Comparison of ENCODE assay signal across 10 mouse cellular contexts in genomic region chr2:163190004-163190441, GRCm38 (mm10). TPM values are rescaled to one million over a fixed set of nuclear protein-coding genes. Genes with fewer than 3 reads are reported as not detected.
A peak's percentile ranks its signal among the peaks of the same experiment; 100 is the strongest.
DNase-seq lines count a peak whose midpoint lies in the region; ATAC-seq and TF ChIP-seq lines count a peak whose summit lies in the region.
"Had no signal": no experiment of that assay in that cellular context is flagged by ENCODE, and none has a peak within 500 bp of the region (broad histone marks: within the 10 kb centered on the region; RNA-seq: fewer than 3 reads in every experiment).

No protein-coding gene starts in this region.

- peak overlapping the region; percentile 20; the same call in 1 of the 2 replicates for H3K4me3 ChIP-seq in forebrain, embryonic 10.5 days
- no peak overlapping the region for H3K4me3 ChIP-seq in forebrain, postnatal 0 days (ENCODE audit: low read depth, low read length)
- H3K4me3 ChIP-seq in neural tube, embryonic 15.5 days (replicated peaks) = no peak overlapping the region

- no peaks in the 10 kb centered on the region for H3K36me3 ChIP-seq in forebrain, embryonic 10.5 days (replicated peaks)
- no peaks in the 10 kb centered on the region for H3K36me3 ChIP-seq in forebrain, postnatal 0 days (ENCODE audit: insufficient read depth)
- H3K36me3 ChIP-seq in neural tube, embryonic 15.5 days = no peaks in the 10 kb centered on the region
- H3K36me3 ChIP-seq: G1E had no signal

- DNase-seq in forebrain, embryonic 10.5 days (ENCODE audit: extremely low spot score, low spot score) = peak; percentile 76
- DNase-seq in forebrain, postnatal 0 days = no peak
- DNase-seq in neural tube, embryonic 10.5 days (ENCODE audit: extremely low spot score, low spot score) = peak; percentile 45
- DNase-seq in mesoderm, embryonic 11.5 days (ENCODE audit: low read depth, low spot score) = peak; percentile 77
- no peak for DNase-seq in layer of hippocampus, postnatal 36 days
- DNase-seq in frontal cortex, postnatal 14 days (ENCODE audit: low spot score in 2 of 2) = no peak
- DNase-seq in right cerebral cortex, postnatal 14 days = no peak
- DNase-seq: gastrocnemius, postnatal 25 days had no signal

- peaks cover 78% of the 10 kb centered on the region for H3K4me1 ChIP-seq in forebrain, embryonic 10.5 days
- H3K4me1 ChIP-seq in forebrain, postnatal 0 days (ENCODE audit: insufficient read depth) = peaks cover 4% of the 10 kb centered on the region; the same call in 1 of the 2 replicates
- H3K4me1 ChIP-seq in neural tube, embryonic 15.5 days = peaks cover 11% of the 10 kb centered on the region

- H3K9ac ChIP-seq in forebrain, postnatal 0 days = no peak overlapping the region
- H3K9ac ChIP-seq in neural tube, embryonic 15.5 days (replicated peaks) = no peak overlapping the region

- H3K27me3 ChIP-seq in forebrain, embryonic 10.5 days (ENCODE audit: poor library complexity, severe bottlenecking) = peaks cover 4% of the 10 kb centered on the region
- H3K27me3 ChIP-seq in forebrain, postnatal 0 days (ENCODE audit: insufficient read depth, low read length) = 0 out of 2 replicates have a peak, but pooled peaks cover 5% of the 10 kb centered on the region
- peaks cover 30% of the 10 kb centered on the region for H3K27me3 ChIP-seq in neural tube, embryonic 15.5 days (replicated peaks)

- H3K27ac ChIP-seq in forebrain, embryonic 10.5 days = peak overlapping the region; percentile 87
- no peak overlapping the region for H3K27ac ChIP-seq in forebrain, postnatal 0 days (ENCODE audit: low read depth, low read length)
- H3K27ac ChIP-seq in neural tube, embryonic 15.5 days (replicated peaks) = no peak overlapping the region

- no peak overlapping the region for H3K4me2 ChIP-seq in forebrain, postnatal 0 days (ENCODE audit: low read depth)
- H3K4me2 ChIP-seq in neural tube, embryonic 15.5 days = no peak overlapping the region

- TF ChIP-seq CTCF in forebrain, postnatal 0 days (IDR thresholded peaks at IDR 0.05; ENCODE audit: low read depth) = no peak

- ATAC-seq in forebrain, postnatal 0 days = no peak
- ATAC-seq in neural tube, embryonic 15.5 days (ENCODE audit: low FRiP score) = no peak

- H3K9me3 ChIP-seq in forebrain, embryonic 10.5 days = no peaks in the 10 kb centered on the region
- H3K9me3 ChIP-seq in forebrain, postnatal 0 days (ENCODE audit: low read length) = no peaks in the 10 kb centered on the region
- H3K9me3 ChIP-seq in neural tube, embryonic 15.5 days (replicated peaks) = no peaks in the 10 kb centered on the region
- H3K9me3 ChIP-seq: G1E had no signal

- WGBS in forebrain, embryonic 10.5 days = under 1% methylated on average over 3 of the region's 3 CpGs
- WGBS in forebrain, postnatal 0 days = 2% methylated on average over 3 of the region's 3 CpGs
- 6% methylated on average over 3 of the region's 3 CpGs for WGBS in neural tube, embryonic 15.5 days

RNA-seq across cellular contexts. Expression of gene Tox2, which starts 12.9 kb away (rescaled TPM):
- polyA plus RNA-seq in forebrain, embryonic 10.5 days (2016; fragmentation: Nextera tagmentation; extraction: Ambion mirVana) = 26.6 and 37.1 TPM in 2 replicates
- 2.8 and 8.0 TPM in 2 replicates for total RNA-seq in forebrain, postnatal 0 days (2014; rRNA removed)
- polyA plus RNA-seq in forebrain, postnatal 0 days (2015; fragmentation: Nextera tagmentation; extraction: Ambion mirVana) = 21.0 and 35.2 TPM in 2 replicates
- 20.8 and 23.4 TPM in 2 replicates for polyA plus RNA-seq in neural tube, embryonic 15.5 days (2015; fragmentation: Nextera tagmentation; extraction: Ambion mirVana)
- total RNA-seq in layer of hippocampus, postnatal 36 days (2021) = 10 to 100 TPM; 18.6 to 20.9 TPM
- total RNA-seq: G1E had no signal
- polyA plus RNA-seq: G1E had no signal

Comparison
In these comparisons a context has a peak if more than half of its experiments do, and no peak if none do; other contexts are left out.
1. DNase-seq: peak in forebrain, embryonic 10.5 days (single experiment), neural tube, embryonic 10.5 days (single experiment) and mesoderm, embryonic 11.5 days (single experiment); none in forebrain, postnatal 0 days (single experiment), layer of hippocampus, postnatal 36 days (0 of 2), frontal cortex, postnatal 14 days (0 of 2) and right cerebral cortex, postnatal 14 days (single experiment).